Mouse (Mus musculus) kidney, adult 8-10 months (tissue): ENCODE data around the gene Tex47.
A peak's percentile ranks its signal among the peaks of the same experiment; 100 is the strongest.

ENCODE experiments used
- DNase-seq, 2 experiments: peaks; one replicate each; pipeline ENCODE4 v3.0.0; 2022

The Tex47 gene

GRCm38 (mm10) chr5:7303819-7304218, at the start of gene Tex47:
TSS of gene Tex47 (plus strand) at chr5:7304119.
- no peak for DNase-seq

GRCm38 (mm10) chr5:7276659-7277455, 27.1 kb upstream of the Tex47 start:
- DNase-seq = no peak

GRCm38 (mm10) chr5:7284336-7284735, 19.6 kb upstream of the Tex47 start:
- DNase-seq = no peak

- DNase-seq = no peak
Observed at GRCm38 (mm10) chr5:7302969-7303368, 950 bp upstream of the Tex47 start.

- DNase-seq = no peak
Observed at GRCm38 (mm10) chr5:7325594-7325993, 21.7 kb downstream of the Tex47 start.

GRCm38 (mm10) chr5:7344145-7345010, 40.5 kb downstream of the Tex47 start, which contains the start of gene Zfp804b:
TSS of gene Zfp804b (minus strand) at chr5:7344756.
- peak; percentile 0 to 3 for DNase-seq

GRCm38 (mm10) chr5:7345011-7345389, 41.1 kb downstream of the Tex47 start:
- no peak for DNase-seq
